Mouse (Mus musculus): ENCODE data around the gene Eif3m.

The Eif3m gene

DNA sequence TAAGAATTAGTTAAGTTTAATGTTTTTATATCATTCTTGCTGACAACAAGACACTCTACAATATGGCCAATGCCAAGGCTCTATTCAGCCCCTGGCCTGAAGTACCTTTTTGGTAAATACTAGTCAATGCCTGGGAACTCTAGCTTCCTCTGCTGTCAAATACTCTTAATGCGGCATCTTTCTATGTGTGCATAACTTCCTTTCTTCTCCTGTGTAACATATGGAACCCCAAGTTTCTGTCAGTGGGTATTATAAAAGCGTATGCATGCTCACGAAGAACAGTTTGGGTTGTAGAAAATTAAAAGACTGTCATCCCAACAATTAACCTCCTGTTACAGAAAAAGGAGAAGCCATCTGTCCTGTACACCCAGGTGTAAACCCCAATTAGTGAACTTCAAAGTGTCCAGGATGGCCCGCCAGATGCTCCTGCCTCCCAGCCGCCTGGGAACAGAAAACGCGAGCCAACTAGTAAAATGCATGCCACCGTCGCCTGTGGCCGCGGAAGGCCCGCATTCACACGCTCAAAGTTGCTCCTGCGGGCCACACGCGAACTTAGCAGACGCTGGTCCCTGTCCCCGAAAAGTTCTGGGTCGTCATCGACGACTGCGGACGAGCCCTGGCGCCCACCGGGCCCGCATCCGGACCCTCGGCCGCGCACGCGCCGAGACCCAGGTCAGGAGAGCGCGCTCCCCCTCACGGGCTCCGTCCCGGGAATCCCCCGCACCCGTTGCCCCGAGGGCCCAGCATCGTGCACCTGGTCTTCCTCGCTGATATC, 501 bp downstream of the Eif3m start:
- DNase-seq (ENCODE audit: low spot score in 2 of 2): no peak

DNA sequence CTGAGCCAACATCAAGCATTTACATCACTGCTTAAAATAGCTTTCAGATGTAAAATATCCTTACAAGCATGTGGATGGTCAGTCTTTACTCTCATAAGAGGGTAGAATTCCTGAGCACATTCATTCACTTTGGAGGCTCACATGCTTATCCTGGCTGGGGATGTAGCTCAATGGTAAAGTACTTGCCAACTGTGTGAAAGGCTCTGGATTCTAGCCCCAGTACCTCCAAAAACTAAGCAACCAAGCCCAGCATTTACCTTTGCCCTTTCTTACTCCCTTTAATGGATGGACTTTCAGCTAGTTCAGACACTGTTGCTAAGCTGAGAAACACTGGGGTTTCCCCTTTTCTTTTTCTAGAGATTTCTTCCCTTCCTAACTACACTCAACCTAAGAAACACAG, 9.6 kb downstream of the Eif3m start:
- DNase-seq (ENCODE audit: low spot score in 2 of 2): no peak

DNA sequence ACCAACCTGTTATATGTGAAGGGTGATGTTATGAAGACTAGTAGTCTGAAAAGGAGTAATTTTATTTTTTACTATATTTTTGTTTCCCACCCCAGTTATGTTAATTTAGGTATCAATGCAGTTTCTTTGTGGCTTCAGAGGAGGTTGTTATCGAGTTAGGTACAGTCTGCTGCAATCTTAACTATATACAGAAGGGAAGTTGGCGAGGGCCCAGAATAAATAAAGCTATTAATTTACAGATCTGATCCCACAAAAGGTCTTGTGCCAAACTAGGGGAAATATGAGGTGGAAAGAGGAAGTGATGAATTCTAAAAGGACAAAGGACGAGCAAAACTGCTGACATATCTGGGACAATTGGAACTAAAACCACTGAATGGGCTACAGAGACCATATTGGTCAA, 20.7 kb downstream of the Eif3m start:
- DNase-seq (ENCODE audit: low spot score in 2 of 2): no peak

DNA sequence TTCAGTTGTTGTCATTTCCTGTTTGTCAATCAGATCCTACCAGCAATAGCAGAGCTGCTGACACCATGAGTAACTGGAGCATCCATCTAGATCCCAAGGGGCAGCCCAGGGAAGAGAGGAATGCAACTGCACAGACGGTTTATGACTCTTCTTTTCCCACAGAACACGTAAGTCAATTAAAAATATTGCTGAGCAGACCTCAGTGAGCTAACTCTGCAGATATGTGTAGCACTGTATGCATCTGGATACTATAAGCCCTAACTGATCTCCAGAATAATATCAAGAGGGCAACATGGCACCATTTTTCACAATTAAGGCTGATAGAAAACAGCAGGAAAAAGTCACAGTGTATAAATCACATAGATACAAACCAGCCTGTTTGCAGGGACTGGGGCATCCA, 22.4 kb downstream of the Eif3m start:
- no peak for DNase-seq (ENCODE audit: low spot score in 2 of 2)

DNA sequence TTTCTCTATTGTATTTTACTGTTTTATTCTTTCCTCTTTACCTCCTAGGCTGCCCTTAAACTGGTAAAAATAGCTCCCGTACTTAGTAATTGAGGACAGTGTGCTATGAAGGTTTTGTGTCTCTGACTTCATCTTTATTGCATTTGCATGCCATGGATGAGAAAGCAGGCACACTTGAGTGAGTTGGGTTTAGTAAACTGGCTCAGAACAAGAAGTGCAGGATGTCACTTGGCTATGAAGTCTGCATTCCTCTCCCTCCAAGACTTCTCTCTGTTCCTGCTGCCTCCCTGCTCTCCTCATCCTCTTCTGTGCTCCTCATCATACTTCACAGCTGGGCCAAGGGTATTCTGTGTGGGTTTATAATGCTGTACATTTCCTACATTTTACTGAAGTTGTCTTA, 27.9 kb downstream of the Eif3m start:
- DNase-seq (ENCODE audit: low spot score in 2 of 2): no peak

DNA sequence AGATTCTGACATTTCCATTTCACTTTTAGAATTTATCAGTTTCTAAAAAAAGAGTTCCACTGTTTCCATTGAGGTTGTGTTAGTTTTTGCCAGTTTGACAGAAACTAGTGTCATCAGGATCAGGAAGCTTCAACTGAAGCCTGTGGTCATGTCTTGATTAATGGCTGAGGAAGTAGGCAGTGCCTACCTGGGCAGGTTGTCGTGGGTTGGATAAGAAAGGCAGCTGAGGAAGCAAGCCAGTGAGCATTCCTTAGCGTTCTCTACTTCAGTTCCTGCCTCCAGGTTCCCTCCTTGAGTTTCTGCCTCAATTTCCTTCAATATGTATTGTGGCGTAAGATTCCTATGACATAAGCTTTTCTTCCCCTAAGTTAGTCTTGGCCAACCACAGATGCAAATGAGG, 31.1 kb downstream of the Eif3m start:
- DNase-seq (ENCODE audit: low spot score in 2 of 2): no peak

DNA sequence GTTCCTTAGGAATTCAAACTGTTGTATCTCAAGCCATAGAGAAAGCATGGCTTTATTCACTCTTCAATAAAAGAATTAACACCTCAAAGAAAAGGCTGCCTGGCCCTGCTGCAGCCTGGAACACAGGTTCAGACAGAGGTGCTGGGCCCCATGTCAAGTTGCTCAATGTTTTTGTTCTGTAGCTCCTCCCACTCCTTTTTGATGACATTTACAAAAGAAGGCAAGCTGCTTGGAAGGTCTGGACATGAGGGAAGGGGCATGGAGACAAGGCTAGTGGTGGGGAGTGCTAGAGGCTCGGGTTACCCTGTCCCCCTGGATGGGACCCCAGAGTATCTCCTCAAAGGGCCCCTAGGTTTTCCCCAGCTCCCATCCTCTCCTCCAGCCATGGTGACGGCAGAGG, 35.2 kb downstream of the Eif3m start:
- DNase-seq (ENCODE audit: low spot score in 2 of 2): no peak

DNA sequence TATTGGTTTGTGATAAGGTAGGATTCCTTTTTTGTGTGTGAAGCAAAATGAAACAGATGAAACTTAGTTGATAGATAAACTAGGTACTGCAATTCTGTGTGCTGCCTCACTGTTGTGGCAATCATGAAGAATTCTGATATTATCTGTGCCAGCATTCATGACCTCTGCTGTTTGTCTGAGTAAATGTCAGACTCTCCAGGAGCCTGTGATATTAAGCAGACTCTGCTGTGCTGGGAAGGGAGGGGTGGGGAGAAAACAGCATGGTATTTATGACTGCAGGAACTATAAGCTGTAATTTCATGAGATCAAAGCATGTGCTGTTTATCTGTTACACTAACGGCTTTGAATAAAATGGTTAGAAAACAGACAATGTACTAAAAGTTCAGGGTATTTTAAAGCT, 52.4 kb downstream of the Eif3m start:
- DNase-seq (ENCODE audit: low spot score in 2 of 2): no peak

Data from spleen, postnatal 4 days (tissue).